Mouse (Mus musculus): ENCODE results near the gene Clk1.

DNA sequence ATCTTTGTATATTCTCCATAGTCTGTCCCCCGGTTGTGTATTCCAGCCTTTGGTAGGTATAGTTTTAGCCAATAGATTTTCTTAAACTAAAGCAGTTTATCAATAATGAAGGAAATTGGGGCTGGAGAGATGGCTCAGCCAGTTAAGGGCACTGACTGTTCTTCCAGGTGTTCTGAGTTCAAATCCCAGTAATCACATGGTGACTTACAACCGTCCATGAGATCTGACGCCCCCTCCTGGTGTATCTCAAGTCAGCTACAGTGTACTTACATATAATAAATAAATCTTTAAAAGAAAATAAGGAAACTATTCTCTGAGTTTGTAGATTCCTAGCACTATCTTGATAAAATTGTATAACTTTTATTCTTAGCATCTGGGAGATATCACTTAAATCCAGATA is 28.5 kb downstream of the Clk1 start:
- TF ChIP-seq CTCF (IDR thresholded peaks at IDR 0.05; ENCODE audit: insufficient read depth, low read depth, low read length) (no peak), POLR2A (IDR thresholded peaks at IDR 0.05; ENCODE audit: insufficient read depth, low read depth, low read length) (no peak)

Data from olfactory bulb, adult 2 months (tissue).